Mouse (Mus musculus) embryonic facial prominence, embryonic 15.5 days (tissue): ENCODE data around the gene Agpat1. TPM values are rescaled to one million over a fixed set of nuclear protein-coding genes. Genes with fewer than 3 reads are reported as not detected.

ENCODE experiments used
- ATAC-seq: fragments of 200-750 bp; cut with Nextera tagmentation; 2 replicates; pipeline ENCODE4 v1.8.0; 2017; ENCODE audit warnings: low read depth, moderate TSS enrichment; ENCODE audit not compliant: insufficient number of reproducible peaks, low FRiP score, low TSS enrichment
- H3K27ac ChIP-seq: fragments of 300-500 bp; sonication (generic); replicated peaks from 2 replicates; pipeline ENCODE4 v1.5.1; 2015; ENCODE audit warnings: mild to moderate bottlenecking, inconsistent platforms
- H3K27me3 ChIP-seq: fragments of 300-500 bp; sonication (generic); 2 replicates; pipeline ENCODE4 v1.6.1; 2015; ENCODE audit warnings: inconsistent platforms
- H3K36me3 ChIP-seq: fragments of 300-500 bp; sonication (generic); 2 replicates; pipeline ENCODE4 v1.6.1; 2015; ENCODE audit warnings: mild to moderate bottlenecking, inconsistent platforms
- H3K4me1 ChIP-seq: fragments of 300-500 bp; sonication (generic); 2 replicates; pipeline ENCODE4 v1.6.1; 2015; ENCODE audit warnings: inconsistent platforms
- H3K4me2 ChIP-seq: fragments of 300-500 bp; sonication (generic); replicated peaks from 2 replicates; pipeline ENCODE4 v1.6.1; 2015; ENCODE audit warnings: mild to moderate bottlenecking, inconsistent platforms
- H3K4me3 ChIP-seq: fragments of 300-500 bp; sonication (generic); replicated peaks from 2 replicates; pipeline ENCODE4 v1.5.1; 2015; ENCODE audit warnings: mild to moderate bottlenecking, inconsistent platforms
- H3K9ac ChIP-seq: fragments of 300-500 bp; sonication (generic); 2 replicates; pipeline ENCODE4 v1.6.1; 2015; ENCODE audit warnings: inconsistent platforms
- H3K9me3 ChIP-seq: fragments of 300-500 bp; sonication (generic); replicated peaks from 2 replicates; pipeline ENCODE4 v1.6.1; 2016; ENCODE audit warnings: inconsistent platforms
- WGBS: fragments of 180-500 bp; shearing (Covaris S2); methylation state at CpG from one replicate; pipeline ENCODE4 v1.1.7; 2015; 5-methylcytosine and 5-hydroxymethylcytosine counted together
- polyA plus RNA-seq: library from polyadenylated mRNA; unstranded; fragments of >200 nt; fragmentation: Nextera tagmentation; extraction: Ambion mirVana; gene quantifications from 2 replicates; pipeline ENCODE4 v1.2.1, GENCODE M21; 2015

Agpat1 gene
- polyA plus RNA-seq, 1 experiment from 2014 or later = 61.2 TPM

- H3K4me3 ChIP-seq = peak overlapping the region; percentile 78
- peaks cover 28% of the 10 kb centered on the region for H3K36me3 ChIP-seq
- 0 out of 2 replicates have a peak, but pooled peaks have one; percentile 25 for ATAC-seq
- H3K27me3 ChIP-seq = peaks cover 21% of the 10 kb centered on the region
- H3K9me3 ChIP-seq = no peaks in the 10 kb centered on the region
- peak overlapping the region; percentile 97 for H3K27ac ChIP-seq
- under 1% methylated on average over 18 of the region's 18 CpGs for WGBS
- peak overlapping the region; percentile 86 for H3K4me2 ChIP-seq
- peaks cover 51% of the 10 kb centered on the region for H3K4me1 ChIP-seq
- peak overlapping the region; percentile 73 for H3K9ac ChIP-seq
These were observed 22.7 kb downstream of the Agpat1 start for GRCm38 (mm10) chr17:34626773-34627092.

- Histone ChIP-seq H3K4me2 (peak overlapping the region; percentile 86), H3K9ac (peak overlapping the region; percentile 73), H3K9me3 (no peaks in the 10 kb centered on the region), H3K4me1 (peaks cover 56% of the 10 kb centered on the region), H3K27me3 (peaks cover 22% of the 10 kb centered on the region), H3K27ac (peak overlapping the region; percentile 97), H3K36me3 (peaks cover 22% of the 10 kb centered on the region), H3K4me3 (peak overlapping the region; percentile 78)
- under 1% methylated on average over 44 of the region's 45 CpGs for WGBS
- ATAC-seq = peak; percentile 86
These were observed 23.3 kb downstream of the Agpat1 start for GRCm38 (mm10) chr17:34627093-34627942.

DNA sequence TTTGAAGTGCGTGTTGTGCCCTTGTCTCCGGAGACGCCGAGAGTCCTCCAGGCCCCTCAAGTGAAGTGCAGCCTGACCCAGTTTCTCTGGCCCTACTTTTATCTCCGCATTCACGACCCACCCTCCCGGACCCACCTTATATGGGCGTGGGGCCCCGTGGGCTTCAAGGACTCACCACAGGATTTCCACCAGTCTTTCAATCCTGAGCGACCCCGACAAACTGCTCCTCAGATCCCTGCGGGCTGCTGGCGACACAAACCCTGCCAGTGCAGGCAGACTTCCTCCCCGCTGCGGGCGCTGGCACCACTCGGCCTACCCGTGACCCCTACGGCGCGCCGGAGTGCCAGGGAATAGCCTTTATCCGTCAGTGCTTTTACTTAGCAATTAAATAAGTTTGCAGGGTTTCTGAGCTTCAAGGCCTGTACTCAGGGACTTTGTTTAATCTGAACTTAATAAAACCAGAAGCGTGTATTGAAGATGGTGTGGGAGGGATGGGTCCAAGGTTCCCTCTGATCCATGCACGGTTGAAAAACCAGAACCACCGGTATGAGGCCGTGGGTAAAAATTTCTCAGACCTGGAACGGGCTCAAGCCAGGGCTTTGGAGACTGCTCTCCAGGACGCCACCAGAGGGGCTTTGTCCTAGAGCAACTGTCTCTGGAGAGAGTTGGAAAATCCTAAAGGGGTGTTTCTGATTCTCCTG is 24.0 kb downstream of the Agpat1 start, which contains the start of gene Ppt2:
Gene Ppt2, minus strand, starts transcription at position 568 of the 701 bp plus-strand sequence.
- ATAC-seq = no peak
- Histone ChIP-seq H3K9me3 (no peaks in the 10 kb centered on the region), H3K4me2 (peak within 1 kb of the TSS; percentile 86), H3K9ac (peak within 1 kb of the TSS; percentile 73), H3K27me3 (peaks cover 22% of the 10 kb centered on the region), H3K27ac (peak within 1 kb of the TSS; percentile 97), H3K4me1 (peaks cover 63% of the 10 kb centered on the region), H3K4me3 (peak within 1 kb of the TSS; percentile 78), H3K36me3 (peaks cover 14% of the 10 kb centered on the region)
- 2% methylated on average over 29 of the region's 29 CpGs for WGBS

DNA sequence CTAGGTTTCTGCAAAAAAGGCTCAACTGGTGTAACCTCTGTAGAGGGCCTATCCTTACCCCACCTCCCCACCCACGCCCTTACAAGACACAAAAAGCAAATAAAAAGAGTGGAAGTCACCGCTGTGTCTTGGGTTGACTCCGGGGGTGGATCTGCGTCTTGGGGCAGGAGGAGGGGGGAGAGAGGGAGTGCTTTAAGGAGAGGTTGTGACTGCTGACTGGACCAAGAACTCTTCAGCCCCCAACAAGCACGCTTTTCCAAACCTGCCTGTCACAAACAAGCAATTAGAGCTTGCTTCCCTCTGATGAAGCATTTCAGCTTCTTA is 24.5 kb downstream of the Agpat1 start:
- H3K4me3 ChIP-seq = peak overlapping the region; percentile 78
- 21% methylated on average over 5 of the region's 5 CpGs for WGBS
- ATAC-seq = no peak
- H3K4me2 ChIP-seq = peak overlapping the region; percentile 86
- peaks cover 22% of the 10 kb centered on the region for H3K27me3 ChIP-seq
- H3K27ac ChIP-seq = peak overlapping the region; percentile 97
- peaks cover 63% of the 10 kb centered on the region for H3K4me1 ChIP-seq
- H3K9ac ChIP-seq = peak overlapping the region; percentile 73; the same call in 1 of the 2 replicates
- H3K9me3 ChIP-seq = no peaks in the 10 kb centered on the region
- peaks cover 9% of the 10 kb centered on the region; the same call in 1 of the 2 replicates for H3K36me3 ChIP-seq

DNA sequence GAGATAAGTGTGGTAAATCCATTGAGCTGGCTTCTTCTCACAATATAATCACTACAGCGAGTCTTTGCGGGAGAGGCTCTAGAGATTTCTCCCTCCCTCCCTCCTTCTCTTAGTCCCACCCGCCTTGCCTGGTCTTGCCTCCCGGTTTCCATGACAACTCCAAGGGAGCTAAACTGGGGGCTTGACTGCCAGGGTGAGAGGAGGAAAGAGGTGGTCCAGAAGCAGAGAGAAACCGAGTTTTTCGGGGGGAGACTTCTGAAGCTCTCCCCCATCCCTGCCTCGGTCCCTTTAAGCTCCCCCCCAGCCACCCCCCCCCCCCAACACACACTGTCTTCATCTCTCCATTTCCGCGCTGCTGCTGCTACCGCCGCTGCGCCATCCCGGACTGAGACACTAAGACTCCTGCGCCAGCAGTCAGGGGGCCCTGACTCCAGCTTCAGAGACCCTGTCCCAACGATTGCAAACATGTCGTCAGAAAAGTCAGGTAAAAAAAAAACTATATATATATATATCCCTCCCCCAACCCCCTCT is 25.2 kb downstream of the Agpat1 start, which contains the start of gene Prrt1:
Gene Prrt1, plus strand, starts transcription at position 313 of the 531 bp plus-strand sequence.
- H3K9me3 ChIP-seq = no peaks in the 10 kb centered on the region
- H3K4me1 ChIP-seq = peaks cover 63% of the 10 kb centered on the region
- WGBS = 5% methylated on average over 16 of the region's 16 CpGs
- H3K27me3 ChIP-seq = peaks cover 22% of the 10 kb centered on the region
- ATAC-seq = no peak
- peaks cover 6% of the 10 kb centered on the region; the same call in 1 of the 2 replicates for H3K36me3 ChIP-seq
- peak within 1 kb of the TSS; percentile 97 for H3K27ac ChIP-seq
- H3K4me3 ChIP-seq = peak within 1 kb of the TSS; percentile 78
- peak within 1 kb of the TSS; percentile 86 for H3K4me2 ChIP-seq
- peak within 1 kb of the TSS; percentile 73; the same call in 1 of the 2 replicates for H3K9ac ChIP-seq

GRCm38 (mm10) chr17:34629796-34630603 is 25.9 kb downstream of the Agpat1 start:
- Histone ChIP-seq H3K4me2 (peak overlapping the region; percentile 86), H3K9me3 (no peaks in the 10 kb centered on the region), H3K4me3 (peak overlapping the region; percentile 78), H3K36me3 (peaks cover 6% of the 10 kb centered on the region; the same call in 1 of the 2 replicates), H3K4me1 (peaks cover 63% of the 10 kb centered on the region), H3K9ac (no peak overlapping the region), H3K27me3 (peaks cover 22% of the 10 kb centered on the region), H3K27ac (no peak overlapping the region)
- 18% methylated on average over 12 of the region's 12 CpGs for WGBS
- ATAC-seq = no peak

DNA sequence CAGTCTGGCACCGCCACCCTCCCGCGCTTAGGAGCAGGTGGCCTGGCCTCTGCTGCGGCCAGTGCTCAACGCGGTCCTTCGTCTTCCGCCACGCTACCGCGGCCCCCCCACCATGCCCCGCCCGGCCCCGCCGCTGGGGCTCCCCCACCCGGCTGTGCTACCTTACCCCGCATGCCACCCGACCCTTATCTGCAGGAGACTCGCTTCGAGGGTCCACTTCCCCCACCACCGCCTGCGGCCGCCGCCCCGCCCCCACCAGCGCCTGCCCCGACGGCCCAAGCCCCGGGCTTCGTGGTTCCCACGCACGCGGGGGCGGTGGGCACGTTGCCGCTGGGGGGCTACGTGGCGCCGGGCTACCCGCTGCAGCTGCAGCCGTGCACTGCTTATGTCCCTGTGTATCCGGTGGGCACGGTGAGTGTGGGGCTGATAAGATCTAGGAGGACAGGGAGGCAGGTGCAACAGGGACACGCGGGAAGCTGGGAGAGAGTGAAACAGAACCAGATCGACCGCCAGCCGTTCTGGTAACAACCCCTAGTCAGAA is 26.8 kb downstream of the Agpat1 start:
- Histone ChIP-seq H3K27me3 (peaks cover 22% of the 10 kb centered on the region), H3K9me3 (no peaks in the 10 kb centered on the region), H3K36me3 (no peaks in the 10 kb centered on the region), H3K4me2 (peak overlapping the region; percentile 86), H3K4me3 (peak overlapping the region; percentile 78), H3K4me1 (peaks cover 63% of the 10 kb centered on the region), H3K9ac (no peak overlapping the region), H3K27ac (no peak overlapping the region)
- no peak for ATAC-seq
- 3% methylated on average over 48 of the region's 48 CpGs for WGBS

DNA sequence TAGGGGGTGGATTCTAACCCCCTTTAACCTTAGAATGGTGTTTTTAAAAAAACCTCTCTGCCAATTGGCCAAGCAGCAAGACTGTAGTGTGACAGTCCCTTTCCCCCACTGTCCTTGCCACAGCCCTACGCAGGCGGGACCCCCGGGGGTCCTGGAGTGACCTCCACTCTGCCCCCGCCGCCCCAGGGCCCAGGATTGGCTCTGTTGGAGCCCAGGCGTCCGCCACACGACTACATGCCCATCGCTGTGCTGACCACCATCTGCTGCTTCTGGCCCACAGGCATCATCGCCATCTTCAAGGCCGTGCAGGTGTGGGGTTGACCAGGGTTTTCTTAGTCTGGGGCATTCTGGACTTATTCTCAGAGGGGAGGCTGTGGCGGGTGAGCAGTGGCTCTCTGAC is 27.6 kb downstream of the Agpat1 start:
- peak overlapping the region; percentile 86 for H3K4me2 ChIP-seq
- no peak for ATAC-seq
- H3K36me3 ChIP-seq = no peaks in the 10 kb centered on the region
- peaks cover 55% of the 10 kb centered on the region for H3K4me1 ChIP-seq
- peak overlapping the region; percentile 12; the same call in 1 of the 2 replicates for H3K9ac ChIP-seq
- no peaks in the 10 kb centered on the region for H3K9me3 ChIP-seq
- H3K27ac ChIP-seq = no peak overlapping the region
- 17% methylated on average over 12 of the region's 12 CpGs for WGBS
- H3K27me3 ChIP-seq = peaks cover 22% of the 10 kb centered on the region
- H3K4me3 ChIP-seq = peak overlapping the region; percentile 41

- H3K27me3 ChIP-seq = peaks cover 22% of the 10 kb centered on the region
- no peaks in the 10 kb centered on the region for H3K36me3 ChIP-seq
- H3K9me3 ChIP-seq = no peaks in the 10 kb centered on the region
- H3K4me3 ChIP-seq = peak overlapping the region; percentile 41
- peak overlapping the region; percentile 86 for H3K4me2 ChIP-seq
- peaks cover 53% of the 10 kb centered on the region for H3K4me1 ChIP-seq
- ATAC-seq = peak; percentile 74
- WGBS = 2% methylated on average over 26 of the region's 26 CpGs
- H3K27ac ChIP-seq = peak overlapping the region; percentile 58
- H3K9ac ChIP-seq = 0 out of 2 replicates have a peak overlapping the region, but pooled peaks have one; percentile 12
These were observed 28.2 kb downstream of the Agpat1 start for GRCm38 (mm10) chr17:34632261-34632691.

GRCm38 (mm10) chr17:34635671-34636070 is 31.6 kb downstream of the Agpat1 start:
- H3K4me1 ChIP-seq = peaks cover 26% of the 10 kb centered on the region
- H3K27ac ChIP-seq = no peak overlapping the region
- H3K27me3 ChIP-seq = peaks cover 11% of the 10 kb centered on the region
- no peak for ATAC-seq
- 70% methylated on average over 2 of the region's 2 CpGs for WGBS
- no peaks in the 10 kb centered on the region for H3K36me3 ChIP-seq
- H3K9ac ChIP-seq = no peak overlapping the region
- H3K4me3 ChIP-seq = no peak overlapping the region
- H3K4me2 ChIP-seq = no peak overlapping the region
- no peaks in the 10 kb centered on the region for H3K9me3 ChIP-seq
